Mouse (Mus musculus) liver, embryonic 14.5 days (tissue): ENCODE data around the gene Zfp52. TPM values are rescaled to one million over a fixed set of nuclear protein-coding genes. Genes with fewer than 3 reads are reported as not detected.

Experiments
- ATAC-seq: fragments of 200-750 bp; cut with Nextera tagmentation; 2 replicates; pipeline ENCODE4 v1.8.0; 2017; ENCODE audit warnings: moderate number of reproducible peaks, mild to moderate bottlenecking, moderate library complexity; ENCODE audit not compliant: insufficient read depth
- DNase-seq, 3 experiments: peaks; one replicate each; pipeline ENCODE4 v3.0.0-alpha.2; 2012 to 2013; ENCODE audit warnings: low read depth in 3 of 3, low spot score in 3 of 3
- H3K27ac ChIP-seq: fragments of 300-500 bp; sonication (generic); 2 replicates; pipeline ENCODE4 v1.5.1; 2014; ENCODE audit warnings: moderate library complexity, mild to moderate bottlenecking, control low read depth, inconsistent platforms
- H3K27me3 ChIP-seq: fragments of 300-500 bp; sonication (generic); 2 replicates; pipeline ENCODE4 v1.6.1; 2014; ENCODE audit warnings: mild to moderate bottlenecking, low read length, moderate library complexity; ENCODE audit not compliant: control insufficient read depth, insufficient read depth
- H3K36me3 ChIP-seq: fragments of 300-500 bp; sonication (generic); replicated peaks from 2 replicates; pipeline ENCODE4 v1.6.1; 2014; ENCODE audit warnings: low read depth; ENCODE audit not compliant: control insufficient read depth, insufficient read depth
- H3K4me1 ChIP-seq, 2 experiments: fragments of 200-500 bp in 1 of 2; fragments of 300-500 bp in 1 of 2; sonication (generic) in 1 of 2; replicated peaks; 2 replicates each; pipeline ENCODE4 v1.6.1; 2012 to 2014; ENCODE audit warnings: antibody characterized with exemption in 1 of 2, inconsistent platforms in 1 of 2, low read length in 1 of 2; ENCODE audit not compliant: control insufficient read depth in 2 of 2, insufficient read depth in 2 of 2
- H3K4me2 ChIP-seq: fragments of 300-500 bp; sonication (generic); 2 replicates; pipeline ENCODE4 v1.6.1; 2014; ENCODE audit warnings: low read depth, mild to moderate bottlenecking, control low read depth, moderate library complexity
- H3K4me3 ChIP-seq, 2 experiments: fragments of 200-500 bp in 1 of 2; fragments of 300-500 bp in 1 of 2; sonication (generic) in 1 of 2; 2 replicates each; pipeline ENCODE4 v1.5.1; 2012 to 2014; ENCODE audit warnings: low read depth in 2 of 2, low read length in 2 of 2, mild to moderate bottlenecking in 2 of 2, control low read depth in 1 of 2, inconsistent platforms in 1 of 2, moderate library complexity in 1 of 2; ENCODE audit not compliant: insufficient read depth in 1 of 2
- H3K9ac ChIP-seq: fragments of 300-500 bp; sonication (generic); replicated peaks from 2 replicates; pipeline ENCODE4 v1.6.1; 2014; ENCODE audit warnings: mild to moderate bottlenecking, control low read depth, moderate library complexity
- H3K9me3 ChIP-seq: fragments of 300-500 bp; sonication (generic); 2 replicates; pipeline ENCODE4 v1.6.1; 2016; ENCODE audit warnings: low read length, mixed read lengths; ENCODE audit not compliant: control insufficient read depth
- CTCF ChIP-seq: IDR thresholded peaks from 2 replicates; pipeline ENCODE4 v1.5.1; 2016; ENCODE audit warnings: antibody characterized with exemption, low read depth, control low read depth
- EP300 ChIP-seq: IDR thresholded peaks from 2 replicates; pipeline ENCODE4 v1.6.1; 2016; ENCODE audit warnings: antibody characterized with exemption, low read depth
- WGBS: fragments of 180-500 bp; shearing (Covaris S2); extraction: QIAGEN DNeasy Blood & Tissue Kit; methylation state at CpG from one replicate; pipeline ENCODE4 v1.1.7; 2014; ENCODE audit not compliant: insufficient replicate concordance; 5-methylcytosine and 5-hydroxymethylcytosine counted together
- polyA plus RNA-seq, 2 experiments: library from polyadenylated mRNA; depleted of rRNA in 1 of 2; stranded (reverse) in 1 of 2; unstranded in 1 of 2; fragments of >200 nt; fragmentation: Nextera tagmentation in 1 of 2; extraction: Ambion mirVana in 1 of 2; gene quantifications; 2 replicates each; pipeline versions ENCODE4 v1.2.1 to v1.2.3; 2012 to 2014

Gene Zfp52
- polyA plus RNA-seq, 2 experiments: 0.50 to 0.51 TPM

GRCm38 (mm10) chr17:21566220-21566619, 30.9 kb downstream of the Zfp52 start:
- Histone ChIP-seq H3K4me1 (peaks cover 4 to 11% of the 10 kb centered on the region in 2 experiments), H3K9me3 (no peaks in the 10 kb centered on the region), H3K27me3 (no peaks in the 10 kb centered on the region), H3K4me2 (peak overlapping the region; percentile 92), H3K27ac (peak overlapping the region; percentile 89), H3K4me3 (peak overlapping the region; percentile 72 to 88; a peak in 3 of 4 replicates), H3K9ac (peak overlapping the region; percentile 80), H3K36me3 (no peaks in the 10 kb centered on the region)
- TF ChIP-seq EP300 (no peak), CTCF (peak; percentile 45; the same call in 1 of the 2 replicates)
- WGBS: 1% methylated on average over 5 of the region's 5 CpGs
- DNase-seq (peak; percentile 46 to 69 (median 52)), ATAC-seq (peak; percentile 63)

DNA sequence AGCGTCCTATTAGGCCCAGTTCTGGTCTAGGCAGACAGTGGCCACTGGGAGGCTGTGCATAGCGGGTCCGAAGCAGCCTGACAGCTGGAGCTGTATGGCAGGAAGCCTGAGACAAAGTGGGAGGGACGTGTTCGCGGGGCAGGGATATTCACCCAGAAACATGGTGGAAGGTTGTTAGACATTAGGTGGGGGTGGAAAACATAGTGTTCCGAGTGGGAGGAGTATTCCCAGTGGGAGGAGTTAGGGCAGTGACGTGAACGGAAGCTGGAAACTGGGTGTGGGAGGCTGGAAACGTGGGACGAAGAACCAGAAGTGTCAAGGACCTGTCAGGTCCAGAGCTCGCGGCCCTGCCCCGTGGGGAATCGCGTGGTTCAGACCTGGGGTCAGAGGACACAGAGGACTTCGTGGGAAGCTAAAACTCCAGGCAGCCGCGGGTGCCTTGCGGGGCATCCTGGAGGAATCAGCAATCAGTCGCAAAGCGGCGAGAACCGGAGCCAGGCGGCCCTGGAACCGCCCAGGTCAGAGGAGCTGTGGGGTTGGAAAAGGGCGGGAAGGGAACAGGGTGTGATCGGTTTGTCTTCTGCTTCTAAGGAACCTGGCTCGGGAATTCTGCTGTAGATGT, 31.5 kb downstream of the Zfp52 start, which contains the start of gene Zfp948:
Gene Zfp948, plus strand, starts transcription at position 281 of the 622 bp plus-strand sequence.
- ATAC-seq: peak; percentile 88
- Histone ChIP-seq H3K4me1 (peaks cover 4 to 11% of the 10 kb centered on the region in 2 experiments), H3K9ac (peak within 1 kb of the TSS; percentile 80), H3K4me3 (peak within 1 kb of the TSS; percentile 72 to 88), H3K27ac (peak within 1 kb of the TSS; percentile 89), H3K4me2 (peak within 1 kb of the TSS; percentile 92), H3K27me3 (no peaks in the 10 kb centered on the region), H3K9me3 (no peaks in the 10 kb centered on the region), H3K36me3 (no peaks in the 10 kb centered on the region)
- WGBS: under 1% methylated on average over 29 of the region's 29 CpGs
- DNase-seq: peak; percentile 66 to 81 (median 71)
- TF ChIP-seq EP300 (peak; percentile 49), CTCF (peak; percentile 62; the same call in 1 of the 2 replicates)

- TF ChIP-seq EP300: no peak
- TF ChIP-seq CTCF: no peak
- DNase-seq (peak; percentile 28 to 58 (median 30)), ATAC-seq (no peak)
- WGBS: 23% methylated on average over 1 of the region's 1 CpGs
- peak overlapping the region; percentile 61 to 72 for H3K4me3 ChIP-seq
- H3K9me3 ChIP-seq: no peaks in the 10 kb centered on the region
- no peak overlapping the region; the same call in 1 of the 2 replicates for H3K27ac ChIP-seq
- H3K36me3 ChIP-seq: no peaks in the 10 kb centered on the region
- H3K4me2 ChIP-seq: peak overlapping the region; percentile 92
- H3K27me3 ChIP-seq: no peaks in the 10 kb centered on the region
- peaks cover 4 to 11% of the 10 kb centered on the region in 2 experiments for H3K4me1 ChIP-seq
- peak overlapping the region; percentile 38 for H3K9ac ChIP-seq
Observed at GRCm38 (mm10) chr17:21567696-21568095, 32.4 kb downstream of the Zfp52 start.

GRCm38 (mm10) chr17:21579080-21579479, 43.7 kb downstream of the Zfp52 start:
- H3K4me2 ChIP-seq: no peak overlapping the region; the same call in 1 of the 2 replicates
- ATAC-seq: peak; percentile 69
- whole genome bisulfite sequencing: 6% methylated on average over 1 of the region's 1 CpGs

GRCm38 (mm10) chr17:21579493-21580175, 44.3 kb downstream of the Zfp52 start:
- peaks cover 6% of the 10 kb centered on the region for H3K36me3 ChIP-seq
- H3K9me3 ChIP-seq: no peaks in the 10 kb centered on the region
- ATAC-seq (peak; percentile 83), DNase-seq (peak; percentile 68 to 71 (median 68))
- H3K9ac ChIP-seq: no peak overlapping the region
- H3K27me3 ChIP-seq: no peaks in the 10 kb centered on the region
- no peak overlapping the region for H3K4me3 ChIP-seq
- no peak overlapping the region; the same call in 1 of the 2 replicates for H3K4me2 ChIP-seq
- WGBS: 13% methylated on average over 5 of the region's 5 CpGs
- TF ChIP-seq EP300: no peak
- peak; percentile 80 for TF ChIP-seq CTCF
- H3K4me1 ChIP-seq: peaks cover 0 to 3% of the 10 kb centered on the region in 2 experiments; a peak in 1 of 4 replicates
- H3K27ac ChIP-seq: no peak overlapping the region

More at GRCm38 (mm10) chr17:21579080-21579479, 43.7 kb downstream of the Zfp52 start:
- H3K36me3 ChIP-seq: peaks cover 6% of the 10 kb centered on the region
- no peak overlapping the region for H3K9ac ChIP-seq
- no peak overlapping the region for H3K4me3 ChIP-seq
- no peak for TF ChIP-seq CTCF
- no peak for TF ChIP-seq EP300
- no peaks in the 10 kb centered on the region for H3K9me3 ChIP-seq
- peak in 1 of 3 experiments; percentile 19 for DNase-seq
- H3K27ac ChIP-seq: no peak overlapping the region
- no peaks in the 10 kb centered on the region for H3K27me3 ChIP-seq
- H3K4me1 ChIP-seq: peaks cover 0 to 3% of the 10 kb centered on the region in 2 experiments; a peak in 1 of 4 replicates
